In genomic region chr13:52154844-52155587, GRCm38 (mm10) we compare ENCODE assay signal across 8 mouse cellular contexts.
DNase-seq lines count a peak whose midpoint lies in the region; ATAC-seq lines count a peak whose summit lies in the region.

No protein-coding gene starts in this region.

- H3K9ac ChIP-seq in kidney, embryonic 15.5 days = no peak overlapping the region
- no peak overlapping the region for H3K9ac ChIP-seq in limb, embryonic 13.5 days

- ATAC-seq in cerebellum, adult (ENCODE audit: insufficient number of reproducible peaks, low FRiP score, low TSS enrichment) = peak; percentile 66; the same call in 1 of the 2 replicates
- peak; percentile 93 for ATAC-seq in frontal cortex, adult (ENCODE audit: low TSS enrichment)
- ATAC-seq in kidney, embryonic 15.5 days (replicated peaks; ENCODE audit: low FRiP score) = no peak
- ATAC-seq in limb, embryonic 13.5 days (ENCODE audit: low FRiP score, low read depth) = peak; percentile 63

- H3K36me3 ChIP-seq in kidney, embryonic 15.5 days = no peaks in the 10 kb centered on the region
- H3K36me3 ChIP-seq in limb, embryonic 13.5 days = no peaks in the 10 kb centered on the region

- no peaks in the 10 kb centered on the region for H3K27me3 ChIP-seq in kidney, embryonic 15.5 days
- H3K27me3 ChIP-seq in limb, embryonic 13.5 days = no peaks in the 10 kb centered on the region

- peak overlapping the region; percentile 48; the same call in 1 of the 2 replicates for H3K27ac ChIP-seq in kidney, embryonic 15.5 days
- no peak overlapping the region for H3K27ac ChIP-seq in limb, embryonic 13.5 days

- 33% methylated on average over 14 of the region's 14 CpGs for WGBS in kidney, embryonic 15.5 days
- WGBS in limb, embryonic 13.5 days = 56% methylated on average over 14 of the region's 14 CpGs

- H3K4me1 ChIP-seq in kidney, embryonic 15.5 days = peaks cover 46% of the 10 kb centered on the region
- peaks cover 31% of the 10 kb centered on the region for H3K4me1 ChIP-seq in limb, embryonic 13.5 days

- no peaks in the 10 kb centered on the region for H3K9me3 ChIP-seq in kidney, embryonic 15.5 days (replicated peaks)
- H3K9me3 ChIP-seq in limb, embryonic 13.5 days = no peaks in the 10 kb centered on the region

- H3K4me3 ChIP-seq in kidney, embryonic 15.5 days (replicated peaks) = no peak overlapping the region
- no peak overlapping the region for H3K4me3 ChIP-seq in limb, embryonic 13.5 days

- no peak for DNase-seq in cerebellum, adult 8-10 months
- DNase-seq in B cell, adult 2 months = peak; percentile 8 to 17
- DNase-seq in right cerebral cortex, adult 18-20 months = peak; percentile 34
- DNase-seq in c-Kit-positive CD71-positive TER-119-positive erythroid progenitor cells, embryonic 14.5 days (ENCODE audit: low spot score) = no peak

- H3K4me2 ChIP-seq in kidney, embryonic 15.5 days = peak overlapping the region; percentile 6; the same call in 1 of the 2 replicates
- no peak overlapping the region for H3K4me2 ChIP-seq in limb, embryonic 13.5 days (replicated peaks)

Comparison
In these comparisons a context has a peak if more than half of its experiments do, and no peak if none do; other contexts are left out.
1. DNase-seq: peak in B cell, adult 2 months (2 of 2) and right cerebral cortex, adult 18-20 months (single experiment); none in cerebellum, adult 8-10 months (single experiment) and c-Kit-positive CD71-positive TER-119-positive erythroid progenitor cells, embryonic 14.5 days (single experiment).